Mouse (Mus musculus): ENCODE results near the gene F2r. TPM values are rescaled to one million over a fixed set of nuclear protein-coding genes. Genes with fewer than 3 reads are reported as not detected.

F2r gene
- polyA plus RNA-seq, 1 experiment from 2014 or later: 171 TPM

DNA sequence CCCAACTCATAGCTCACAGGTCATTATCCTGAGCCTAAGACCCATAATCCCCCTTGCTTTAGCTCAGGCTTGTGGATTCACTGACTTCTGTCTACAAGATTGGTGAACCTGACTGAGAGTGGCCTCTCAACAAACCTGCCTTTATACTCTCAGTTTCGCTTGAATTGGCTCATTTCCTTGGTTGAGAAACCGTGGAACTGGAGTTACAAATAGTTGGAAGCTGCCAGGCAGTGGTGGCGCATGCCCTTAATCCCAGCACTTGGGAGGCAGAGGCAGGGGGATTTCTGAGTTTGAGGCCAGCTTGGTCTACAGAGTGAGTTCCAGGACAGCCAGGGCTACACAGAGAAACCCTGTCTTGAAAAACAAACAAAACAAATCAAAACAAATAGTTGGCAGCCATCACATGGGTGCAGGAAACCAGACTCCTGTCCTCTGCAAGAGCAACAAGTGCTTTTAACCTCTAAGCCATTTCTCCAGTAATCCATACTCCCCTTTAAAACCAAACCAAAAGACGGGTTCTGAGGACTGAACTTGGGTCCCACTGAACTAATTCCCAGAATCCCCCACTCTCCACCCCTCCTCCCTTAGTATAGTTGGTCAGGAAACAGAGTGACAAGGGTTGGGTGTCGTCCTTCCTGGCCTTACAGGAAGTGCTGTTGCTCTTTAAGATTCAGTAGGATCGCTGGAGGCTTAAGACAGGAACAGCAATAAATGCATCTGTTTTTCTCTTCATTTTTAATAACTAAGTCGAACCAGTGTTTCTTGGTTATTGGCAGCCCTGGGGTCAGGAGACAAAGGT lies 33.8 kb upstream of the F2r start:
- WGBS (ENCODE audit: insufficient replicate concordance): 75% methylated on average over 7 of the region's 7 CpGs
- Histone ChIP-seq H3K27ac (ENCODE audit: low read depth, low read length) (no peak overlapping the region), H3K36me3 (ENCODE audit: control insufficient read depth, insufficient read depth, low read length) (no peaks in the 10 kb centered on the region; the same call in 1 of the 2 replicates), H3K4me2 (no peak overlapping the region), H3K9ac (ENCODE audit: low read depth, low read length) (no peak overlapping the region), H3K27me3 (ENCODE audit: control insufficient read depth, insufficient read depth, low read length) (no peaks in the 10 kb centered on the region), H3K4me3 (ENCODE audit: low read depth, low read length) (no peak overlapping the region), H3K9me3 (replicated peaks; ENCODE audit: control insufficient read depth, low read length) (no peaks in the 10 kb centered on the region), H3K4me1 (ENCODE audit: control insufficient read depth, insufficient read depth, low read length) (peaks cover 15% of the 10 kb centered on the region)
- ATAC-seq (replicated peaks; ENCODE audit: insufficient number of reproducible peaks, low FRiP score, low TSS enrichment): no peak

DNA sequence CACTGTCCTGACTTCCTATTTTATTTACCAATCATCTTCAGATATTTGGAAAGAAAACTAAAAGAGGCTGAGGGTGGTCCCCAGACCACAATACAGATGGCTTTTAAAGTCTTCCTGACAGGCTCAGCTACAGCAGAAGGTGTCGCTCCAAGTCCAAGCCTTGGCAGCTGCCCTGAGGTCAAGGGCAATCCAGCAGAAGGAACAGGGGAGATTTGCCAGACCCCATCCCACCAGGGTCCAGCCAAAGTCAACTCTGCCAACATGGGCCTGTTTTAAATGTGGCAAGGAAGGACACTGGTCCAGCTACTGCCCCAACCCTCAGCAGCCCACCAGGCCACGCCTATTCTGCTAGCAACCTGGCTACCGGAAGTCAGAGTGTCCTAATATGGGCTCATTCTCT lies 31.7 kb upstream of the F2r start:
- Histone ChIP-seq H3K4me3 (ENCODE audit: low read depth, low read length) (no peak overlapping the region), H3K36me3 (ENCODE audit: control insufficient read depth, insufficient read depth, low read length) (no peaks in the 10 kb centered on the region), H3K27ac (ENCODE audit: low read depth, low read length) (no peak overlapping the region), H3K9ac (ENCODE audit: low read depth, low read length) (no peak overlapping the region), H3K27me3 (ENCODE audit: control insufficient read depth, insufficient read depth, low read length) (no peaks in the 10 kb centered on the region), H3K4me1 (ENCODE audit: control insufficient read depth, insufficient read depth, low read length) (peaks cover 13% of the 10 kb centered on the region), H3K9me3 (replicated peaks; ENCODE audit: control insufficient read depth, low read length) (no peaks in the 10 kb centered on the region), H3K4me2 (no peak overlapping the region)
- no peak for ATAC-seq (replicated peaks; ENCODE audit: insufficient number of reproducible peaks, low FRiP score, low TSS enrichment)
- WGBS (ENCODE audit: insufficient replicate concordance): 80% methylated on average over 3 of the region's 3 CpGs

DNA sequence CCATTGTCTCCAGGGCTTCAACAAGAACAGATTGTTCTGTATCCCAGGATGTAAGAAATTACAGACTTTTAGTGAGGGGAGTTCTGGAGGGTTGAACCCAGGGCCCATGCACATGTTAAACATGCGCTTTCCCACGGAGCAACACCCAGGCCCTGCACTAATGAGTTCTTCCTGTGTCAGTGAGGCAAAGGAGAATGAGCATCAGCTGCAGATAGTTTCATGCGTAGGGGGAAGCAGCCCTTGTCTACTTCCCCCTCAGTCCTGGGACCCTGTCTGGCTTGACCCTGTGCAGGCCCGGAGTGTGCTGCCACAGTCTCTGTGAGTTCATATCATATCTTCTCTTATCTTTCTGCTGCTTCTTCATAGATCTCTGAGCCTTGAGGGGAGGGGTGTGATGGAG lies 29.0 kb upstream of the F2r start:
- Histone ChIP-seq H3K27ac (ENCODE audit: low read depth, low read length) (peak overlapping the region; percentile 18; the same call in 1 of the 2 replicates), H3K4me3 (ENCODE audit: low read depth, low read length) (no peak overlapping the region), H3K27me3 (ENCODE audit: control insufficient read depth, insufficient read depth, low read length) (no peaks in the 10 kb centered on the region), H3K9ac (ENCODE audit: low read depth, low read length) (no peak overlapping the region), H3K36me3 (ENCODE audit: control insufficient read depth, insufficient read depth, low read length) (no peaks in the 10 kb centered on the region), H3K9me3 (replicated peaks; ENCODE audit: control insufficient read depth, low read length) (no peaks in the 10 kb centered on the region), H3K4me2 (no peak overlapping the region), H3K4me1 (ENCODE audit: control insufficient read depth, insufficient read depth, low read length) (peaks cover 23% of the 10 kb centered on the region)
- 0 out of 2 replicates have a peak, but pooled peaks have one; percentile 10 for ATAC-seq (replicated peaks; ENCODE audit: insufficient number of reproducible peaks, low FRiP score, low TSS enrichment)
- WGBS (ENCODE audit: insufficient replicate concordance): 44% methylated on average over 4 of the region's 4 CpGs

DNA sequence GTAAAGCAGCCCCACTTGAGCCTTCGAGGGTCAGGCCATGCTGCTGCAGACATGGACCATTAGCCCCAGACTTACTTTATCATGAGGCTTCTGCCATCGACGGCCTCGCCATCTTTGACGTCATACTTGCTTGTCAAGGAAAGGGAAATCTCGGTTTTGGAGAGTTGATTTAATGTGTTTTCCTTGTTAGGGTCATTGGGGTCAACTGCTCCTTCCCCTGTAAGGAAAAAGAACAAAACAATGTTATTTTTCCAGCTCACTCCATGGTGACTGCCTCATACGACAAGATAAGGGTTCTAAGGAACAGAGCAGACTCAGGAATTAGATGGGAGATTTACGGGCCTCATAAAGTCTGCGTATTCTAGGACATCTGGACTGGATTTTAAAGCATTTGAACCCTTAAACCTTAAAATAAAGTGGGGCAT lies 28.4 kb upstream of the F2r start:
- no peak overlapping the region for H3K9ac ChIP-seq (ENCODE audit: low read depth, low read length)
- peak overlapping the region; percentile 18; the same call in 1 of the 2 replicates for H3K27ac ChIP-seq (ENCODE audit: low read depth, low read length)
- no peak for ATAC-seq (replicated peaks; ENCODE audit: insufficient number of reproducible peaks, low FRiP score, low TSS enrichment)
- no peaks in the 10 kb centered on the region for H3K9me3 ChIP-seq (replicated peaks; ENCODE audit: control insufficient read depth, low read length)
- H3K4me2 ChIP-seq: no peak overlapping the region
- H3K4me1 ChIP-seq (ENCODE audit: control insufficient read depth, insufficient read depth, low read length): peaks cover 23% of the 10 kb centered on the region
- H3K27me3 ChIP-seq (ENCODE audit: control insufficient read depth, insufficient read depth, low read length): no peaks in the 10 kb centered on the region
- H3K4me3 ChIP-seq (ENCODE audit: low read depth, low read length): no peak overlapping the region
- WGBS (ENCODE audit: insufficient replicate concordance): 46% methylated on average over 9 of the region's 9 CpGs
- no peaks in the 10 kb centered on the region for H3K36me3 ChIP-seq (ENCODE audit: control insufficient read depth, insufficient read depth, low read length)

DNA sequence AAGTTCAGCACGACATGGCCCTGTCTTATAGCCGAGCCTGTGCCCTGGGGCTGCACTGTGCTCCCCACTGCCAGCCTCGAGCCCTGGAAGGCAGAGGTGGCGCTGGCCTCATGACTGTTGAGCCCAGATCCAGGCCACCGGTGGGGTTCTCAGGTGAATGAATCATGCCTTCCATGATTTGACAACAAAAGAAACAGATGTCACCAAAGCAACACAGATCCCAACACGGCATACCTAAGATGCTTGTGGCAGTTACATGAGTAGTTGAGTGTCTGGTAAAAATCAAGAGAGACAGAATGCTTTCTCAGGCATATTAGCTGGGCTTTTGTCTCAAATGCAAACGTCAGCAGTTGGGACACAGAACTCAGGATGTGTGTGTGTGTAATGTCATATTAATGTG lies 25.5 kb upstream of the F2r start:
- peaks cover 32% of the 10 kb centered on the region for H3K4me1 ChIP-seq (ENCODE audit: control insufficient read depth, insufficient read depth, low read length)
- no peaks in the 10 kb centered on the region for H3K36me3 ChIP-seq (ENCODE audit: control insufficient read depth, insufficient read depth, low read length)
- WGBS (ENCODE audit: insufficient replicate concordance): 39% methylated on average over 7 of the region's 7 CpGs
- no peaks in the 10 kb centered on the region for H3K27me3 ChIP-seq (ENCODE audit: control insufficient read depth, insufficient read depth, low read length)
- H3K27ac ChIP-seq (ENCODE audit: low read depth, low read length): peak overlapping the region; percentile 41; the same call in 1 of the 2 replicates
- no peak overlapping the region for H3K9ac ChIP-seq (ENCODE audit: low read depth, low read length)
- no peak for ATAC-seq (replicated peaks; ENCODE audit: insufficient number of reproducible peaks, low FRiP score, low TSS enrichment)
- H3K4me2 ChIP-seq: no peak overlapping the region
- H3K4me3 ChIP-seq (ENCODE audit: low read depth, low read length): no peak overlapping the region
- H3K9me3 ChIP-seq (replicated peaks; ENCODE audit: control insufficient read depth, low read length): no peaks in the 10 kb centered on the region

DNA sequence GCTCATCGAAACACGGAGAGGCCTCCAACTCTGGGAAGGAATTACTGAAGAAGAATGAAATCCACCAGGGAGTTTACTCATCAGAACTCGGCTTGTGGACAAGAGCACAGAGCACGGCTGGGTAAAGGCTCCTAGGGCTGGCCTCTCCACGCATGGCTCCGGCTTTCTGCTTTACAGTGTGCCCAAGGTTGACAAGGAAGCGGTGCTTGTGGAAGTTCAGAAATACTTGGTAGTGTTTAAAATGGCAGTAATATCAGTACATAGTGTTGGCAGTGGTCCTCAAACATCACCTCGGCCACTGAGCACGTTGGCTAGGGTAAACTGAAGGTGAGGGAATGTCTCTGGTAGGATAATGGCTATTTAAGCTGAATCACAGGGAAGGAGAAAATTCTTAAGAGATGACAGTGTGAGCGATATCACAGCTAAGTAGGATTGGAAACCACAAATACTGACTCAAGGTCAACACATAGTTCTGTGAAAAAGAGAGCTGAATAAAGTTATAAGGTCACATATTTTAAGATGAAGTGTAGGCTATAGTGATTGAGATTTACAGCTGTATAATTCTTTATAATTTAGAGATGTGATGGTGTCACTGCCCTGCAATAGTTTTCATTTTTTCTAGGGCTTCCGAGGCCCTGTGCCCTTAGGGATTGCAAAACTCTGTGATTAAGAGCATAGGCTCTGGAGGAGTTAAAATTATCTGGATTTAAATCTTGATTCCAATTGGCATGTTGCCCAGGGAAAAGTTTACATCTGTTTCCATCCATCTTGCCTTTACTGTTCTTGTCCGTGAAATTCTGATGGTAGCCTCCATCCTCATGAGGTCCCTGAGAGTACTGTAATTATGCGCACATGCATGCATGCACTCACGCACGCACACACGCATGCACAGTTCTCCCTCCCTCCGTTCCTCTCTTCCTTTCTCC lies 23.0 kb upstream of the F2r start:
- Histone ChIP-seq H3K4me2 (no peak overlapping the region), H3K9ac (ENCODE audit: low read depth, low read length) (no peak overlapping the region), H3K27me3 (ENCODE audit: control insufficient read depth, insufficient read depth, low read length) (no peaks in the 10 kb centered on the region), H3K4me1 (ENCODE audit: control insufficient read depth, insufficient read depth, low read length) (peaks cover 36% of the 10 kb centered on the region), H3K36me3 (ENCODE audit: control insufficient read depth, insufficient read depth, low read length) (no peaks in the 10 kb centered on the region), H3K9me3 (replicated peaks; ENCODE audit: control insufficient read depth, low read length) (no peaks in the 10 kb centered on the region), H3K27ac (ENCODE audit: low read depth, low read length) (no peak overlapping the region), H3K4me3 (ENCODE audit: low read depth, low read length) (no peak overlapping the region)
- ATAC-seq (replicated peaks; ENCODE audit: insufficient number of reproducible peaks, low FRiP score, low TSS enrichment): no peak
- 88% methylated on average over 17 of the region's 17 CpGs for WGBS (ENCODE audit: insufficient replicate concordance)

DNA sequence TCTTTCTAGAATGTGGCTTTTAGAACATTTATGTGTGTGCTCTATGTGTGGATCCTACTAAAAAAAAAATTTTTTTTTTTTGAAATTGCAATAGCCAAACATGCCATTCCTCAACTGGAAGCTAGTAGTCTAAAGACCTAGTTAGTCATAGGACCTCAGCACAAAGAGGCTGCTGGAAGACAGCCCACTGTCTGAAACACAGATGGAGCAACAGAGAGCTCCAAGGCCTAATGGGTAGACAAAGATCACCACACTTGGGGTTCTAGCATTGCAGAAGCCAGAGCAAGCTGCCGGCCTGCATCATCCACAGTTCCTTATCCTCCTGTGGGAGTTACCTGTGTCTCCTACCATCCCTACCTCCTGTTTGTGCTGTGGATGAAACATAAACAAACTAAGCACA lies 22.1 kb upstream of the F2r start:
- Histone ChIP-seq H3K4me3 (ENCODE audit: low read depth, low read length) (no peak overlapping the region), H3K9me3 (replicated peaks; ENCODE audit: control insufficient read depth, low read length) (no peaks in the 10 kb centered on the region), H3K27ac (ENCODE audit: low read depth, low read length) (no peak overlapping the region), H3K4me2 (no peak overlapping the region), H3K4me1 (ENCODE audit: control insufficient read depth, insufficient read depth, low read length) (peaks cover 41% of the 10 kb centered on the region), H3K27me3 (ENCODE audit: control insufficient read depth, insufficient read depth, low read length) (no peaks in the 10 kb centered on the region), H3K36me3 (ENCODE audit: control insufficient read depth, insufficient read depth, low read length) (no peaks in the 10 kb centered on the region), H3K9ac (ENCODE audit: low read depth, low read length) (no peak overlapping the region)
- no peak for ATAC-seq (replicated peaks; ENCODE audit: insufficient number of reproducible peaks, low FRiP score, low TSS enrichment)
- 94% methylated on average over 1 of the region's 1 CpGs for whole genome bisulfite sequencing (ENCODE audit: insufficient replicate concordance)

DNA sequence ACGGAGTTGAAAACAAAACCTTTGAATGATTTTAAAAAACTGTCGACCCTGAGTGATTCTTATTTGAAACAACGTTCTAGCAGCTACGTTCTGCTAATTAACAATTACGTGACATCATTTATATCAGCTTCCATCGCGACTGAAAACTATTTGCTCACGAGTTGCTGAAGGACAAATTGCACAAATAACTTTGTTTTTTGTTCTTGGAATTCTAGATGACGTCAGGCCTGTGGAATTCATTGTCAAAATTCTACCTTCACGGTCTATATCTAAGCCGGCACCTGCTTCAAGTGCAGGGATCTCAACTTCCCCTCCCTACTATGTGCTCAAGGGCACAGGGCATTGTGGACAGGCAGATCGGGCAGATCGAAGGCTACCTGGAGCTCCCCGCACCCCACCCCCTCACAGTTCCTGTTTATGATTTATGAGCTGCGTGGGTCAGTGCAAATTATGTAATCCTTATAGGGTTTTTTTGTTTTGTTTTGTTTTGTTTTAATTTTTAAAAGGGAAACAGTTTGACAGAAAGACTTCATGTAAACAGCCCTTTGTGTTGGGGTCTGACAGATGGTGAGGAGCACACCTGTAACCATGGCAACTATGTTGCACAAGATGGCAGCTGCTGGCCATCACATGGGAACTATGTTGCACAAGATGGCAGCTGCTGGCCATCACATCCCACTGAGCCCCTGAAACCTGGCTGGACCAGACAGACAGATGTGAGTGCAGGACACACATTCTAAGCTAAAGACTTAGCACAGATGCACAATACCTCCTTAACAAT lies 21.2 kb upstream of the F2r start:
- H3K9ac ChIP-seq (ENCODE audit: low read depth, low read length): no peak overlapping the region; the same call in 1 of the 2 replicates
- no peak for ATAC-seq (replicated peaks; ENCODE audit: insufficient number of reproducible peaks, low FRiP score, low TSS enrichment)
- H3K4me2 ChIP-seq: no peak overlapping the region
- 61% methylated on average over 15 of the region's 15 CpGs for WGBS (ENCODE audit: insufficient replicate concordance)
- no peaks in the 10 kb centered on the region for H3K36me3 ChIP-seq (ENCODE audit: control insufficient read depth, insufficient read depth, low read length)
- H3K9me3 ChIP-seq (replicated peaks; ENCODE audit: control insufficient read depth, low read length): no peaks in the 10 kb centered on the region
- no peak overlapping the region for H3K4me3 ChIP-seq (ENCODE audit: low read depth, low read length)
- H3K27me3 ChIP-seq (ENCODE audit: control insufficient read depth, insufficient read depth, low read length): no peaks in the 10 kb centered on the region
- H3K27ac ChIP-seq (ENCODE audit: low read depth, low read length): peak overlapping the region; percentile 86
- peaks cover 41% of the 10 kb centered on the region for H3K4me1 ChIP-seq (ENCODE audit: control insufficient read depth, insufficient read depth, low read length)
